ENCODE assay signal across 8 mouse cellular contexts in genomic region chrX:68677508-68677907, GRCm38 (mm10). TPM values are rescaled to one million over a fixed set of nuclear protein-coding genes. Genes with fewer than 3 reads are reported as not detected.
DNase-seq lines count a peak whose midpoint lies in the region; ATAC-seq and TF ChIP-seq lines count a peak whose summit lies in the region.

No protein-coding gene starts in this region.

- no peaks in the 10 kb centered on the region for H3K4me1 ChIP-seq in heart, embryonic 11.5 days (ENCODE audit: control insufficient read depth, insufficient read depth, low read length)
- H3K4me1 ChIP-seq in midbrain, embryonic 14.5 days (ENCODE audit: control insufficient read depth, insufficient read depth, low read length) = no peaks in the 10 kb centered on the region
- no peaks in the 10 kb centered on the region for H3K4me1 ChIP-seq in midbrain, postnatal 0 days (ENCODE audit: insufficient read depth, low read length)
- H3K4me1 ChIP-seq in hindbrain, embryonic 13.5 days (replicated peaks) = 0 out of 2 replicates have a peak, but pooled peaks cover 3% of the 10 kb centered on the region
- H3K4me1 ChIP-seq in neural tube, embryonic 15.5 days = no peaks in the 10 kb centered on the region; the same call in 1 of the 2 replicates

- H3K4me3 ChIP-seq in heart, embryonic 11.5 days (ENCODE audit: low read depth, low read length) = no peak overlapping the region
- no peak overlapping the region; the same call in 1 of the 2 replicates for H3K4me3 ChIP-seq in midbrain, embryonic 14.5 days (replicated peaks; ENCODE audit: low read depth, low read length)
- no peak overlapping the region for H3K4me3 ChIP-seq in midbrain, postnatal 0 days (ENCODE audit: low read depth, low read length)
- H3K4me3 ChIP-seq in hindbrain, embryonic 13.5 days = no peak overlapping the region
- H3K4me3 ChIP-seq in neural tube, embryonic 15.5 days (replicated peaks) = no peak overlapping the region

- no peak for DNase-seq in heart, postnatal 14 days
- DNase-seq in midbrain, embryonic 14.5 days = no peak
- DNase-seq in midbrain, postnatal 0 days (ENCODE audit: low spot score) = no peak
- no peak for DNase-seq in retina, postnatal 1 day
- no peak for DNase-seq in gastrocnemius, postnatal 10 days

- intact Hi-C loops in heart, postnatal 14 days (cut with DNase I) = no loop called here

- no peak overlapping the region for H3K27ac ChIP-seq in heart, embryonic 11.5 days (ENCODE audit: low read depth, low read length)
- H3K27ac ChIP-seq in midbrain, embryonic 14.5 days (replicated peaks; ENCODE audit: low read depth, low read length) = no peak overlapping the region
- no peak overlapping the region for H3K27ac ChIP-seq in midbrain, postnatal 0 days (ENCODE audit: low read depth, low read length)
- no peak overlapping the region for H3K27ac ChIP-seq in hindbrain, embryonic 13.5 days
- H3K27ac ChIP-seq in neural tube, embryonic 15.5 days (replicated peaks) = no peak overlapping the region

- H3K9ac ChIP-seq in heart, embryonic 11.5 days (ENCODE audit: low read depth, low read length) = no peak overlapping the region
- no peak overlapping the region for H3K9ac ChIP-seq in midbrain, embryonic 14.5 days (replicated peaks; ENCODE audit: low read length)
- no peak overlapping the region for H3K9ac ChIP-seq in midbrain, postnatal 0 days (replicated peaks; ENCODE audit: low read length, poor library complexity, severe bottlenecking)
- H3K9ac ChIP-seq in hindbrain, embryonic 13.5 days = no peak overlapping the region
- H3K9ac ChIP-seq in neural tube, embryonic 15.5 days (replicated peaks) = no peak overlapping the region

- peak overlapping the region; percentile 60 for H3K4me2 ChIP-seq in heart, embryonic 11.5 days
- H3K4me2 ChIP-seq in midbrain, embryonic 14.5 days (ENCODE audit: low read length) = peak overlapping the region; percentile 55
- no peak overlapping the region for H3K4me2 ChIP-seq in midbrain, postnatal 0 days (ENCODE audit: low read depth, low read length, poor library complexity, severe bottlenecking)
- H3K4me2 ChIP-seq in hindbrain, embryonic 13.5 days = peak overlapping the region; percentile 51; the same call in 1 of the 2 replicates
- H3K4me2 ChIP-seq in neural tube, embryonic 15.5 days = peak overlapping the region; percentile 61; the same call in 1 of the 2 replicates

- H3K27me3 ChIP-seq in heart, embryonic 11.5 days (ENCODE audit: control insufficient read depth, insufficient read depth, low read length) = no peaks in the 10 kb centered on the region; the same call in 1 of the 2 replicates
- H3K27me3 ChIP-seq in midbrain, embryonic 14.5 days (ENCODE audit: control insufficient read depth, insufficient read depth, low read length) = no peaks in the 10 kb centered on the region
- no peaks in the 10 kb centered on the region for H3K27me3 ChIP-seq in midbrain, postnatal 0 days (ENCODE audit: insufficient read depth, low read length)
- H3K27me3 ChIP-seq in hindbrain, embryonic 13.5 days = no peaks in the 10 kb centered on the region
- H3K27me3 ChIP-seq in neural tube, embryonic 15.5 days (replicated peaks) = no peaks in the 10 kb centered on the region

- ATAC-seq in heart, embryonic 11.5 days (replicated peaks; ENCODE audit: insufficient number of reproducible peaks, low FRiP score, low TSS enrichment) = no peak
- no peak for ATAC-seq in midbrain, embryonic 14.5 days (ENCODE audit: low FRiP score, low TSS enrichment)
- ATAC-seq in midbrain, postnatal 0 days (ENCODE audit: low FRiP score) = no peak
- no peak for ATAC-seq in hindbrain, embryonic 13.5 days (ENCODE audit: low FRiP score)
- ATAC-seq in neural tube, embryonic 15.5 days (ENCODE audit: low FRiP score) = no peak

- TF ChIP-seq CTCF in midbrain, postnatal 0 days (IDR thresholded peaks at IDR 0.05) = no peak

- 39% methylated on average over 1 of the region's 1 CpGs for WGBS in heart, embryonic 11.5 days (ENCODE audit: insufficient replicate concordance)
- WGBS in midbrain, embryonic 14.5 days = 29% methylated on average over 1 of the region's 1 CpGs
- 33% methylated on average over 1 of the region's 1 CpGs for WGBS in midbrain, postnatal 0 days
- WGBS in hindbrain, embryonic 13.5 days = 31% methylated on average over 1 of the region's 1 CpGs
- 32% methylated on average over 1 of the region's 1 CpGs for WGBS in neural tube, embryonic 15.5 days

- no peaks in the 10 kb centered on the region for H3K36me3 ChIP-seq in heart, embryonic 11.5 days (ENCODE audit: control insufficient read depth, insufficient read depth, low read length)
- no peaks in the 10 kb centered on the region for H3K36me3 ChIP-seq in midbrain, embryonic 14.5 days (ENCODE audit: control insufficient read depth, insufficient read depth, low read length)
- H3K36me3 ChIP-seq in midbrain, postnatal 0 days (ENCODE audit: insufficient read depth, low read length) = no peaks in the 10 kb centered on the region
- H3K36me3 ChIP-seq in hindbrain, embryonic 13.5 days = no peaks in the 10 kb centered on the region
- H3K36me3 ChIP-seq in neural tube, embryonic 15.5 days = no peaks in the 10 kb centered on the region

- no peaks in the 10 kb centered on the region for H3K9me3 ChIP-seq in heart, embryonic 11.5 days (replicated peaks; ENCODE audit: control insufficient read depth, low read length)
- no peaks in the 10 kb centered on the region for H3K9me3 ChIP-seq in midbrain, embryonic 14.5 days (ENCODE audit: control insufficient read depth, low read length)
- no peaks in the 10 kb centered on the region for H3K9me3 ChIP-seq in midbrain, postnatal 0 days (ENCODE audit: low read length)
- H3K9me3 ChIP-seq in hindbrain, embryonic 13.5 days = no peaks in the 10 kb centered on the region
- H3K9me3 ChIP-seq in neural tube, embryonic 15.5 days (replicated peaks) = no peaks in the 10 kb centered on the region

RNA-seq across cellular contexts. Expression of gene Fmr1, which starts 0.8 kb away (rescaled TPM):
- 47.1 and 47.5 TPM in 2 replicates for polyA plus RNA-seq in heart, embryonic 11.5 days (2014; fragmentation: Nextera tagmentation; extraction: Ambion mirVana)
- total RNA-seq in heart, postnatal 14 days (2021) = 10 to 100 TPM; 16.1 to 19.5 TPM
- 43.1 and 53.9 TPM in 2 replicates for polyA plus RNA-seq in midbrain, embryonic 14.5 days (2014; fragmentation: Nextera tagmentation; extraction: Ambion mirVana)
- total RNA-seq in midbrain, postnatal 0 days (2014; rRNA removed) = 28.0 and 55.8 TPM in 2 replicates
- polyA plus RNA-seq in midbrain, postnatal 0 days (2015; fragmentation: Nextera tagmentation; extraction: Ambion mirVana) = 33.4 and 39.4 TPM in 2 replicates
- polyA plus RNA-seq in hindbrain, embryonic 13.5 days (2015; fragmentation: Nextera tagmentation; extraction: Ambion mirVana) = 52.2 and 53.5 TPM in 2 replicates
- 45.5 and 47.1 TPM in 2 replicates for polyA plus RNA-seq in neural tube, embryonic 15.5 days (2015; fragmentation: Nextera tagmentation; extraction: Ambion mirVana)
- total RNA-seq in gastrocnemius, postnatal 10 days (2021) = 10 to 100 TPM; 18.5 to 24.5 TPM
